Mouse (Mus musculus) heart, postnatal 14 days (tissue): ENCODE results near the gene Prdm16. TPM values are rescaled to one million over a fixed set of nuclear protein-coding genes. Genes with fewer than 3 reads are reported as not detected.

Experiments
- DNase-seq, 2 experiments: peaks; one replicate each; pipeline ENCODE4 v3.0.0; 2021 to 2022
- intact Hi-C: fragments of 180-260 bp; cut with DNase I; formaldehyde crosslinking; loops from one replicate; pipeline ENCODE4 v1.15.1; 2025
- total RNA-seq, 2 experiments: library from RNA; stranded (reverse); gene quantifications; 2 replicates each; pipeline ENCODE4 v1.2.3; 2021

The Prdm16 gene
- total RNA-seq, 2 experiments from 2014 or later, result 15.7 to 18.0 TPM

DNA sequence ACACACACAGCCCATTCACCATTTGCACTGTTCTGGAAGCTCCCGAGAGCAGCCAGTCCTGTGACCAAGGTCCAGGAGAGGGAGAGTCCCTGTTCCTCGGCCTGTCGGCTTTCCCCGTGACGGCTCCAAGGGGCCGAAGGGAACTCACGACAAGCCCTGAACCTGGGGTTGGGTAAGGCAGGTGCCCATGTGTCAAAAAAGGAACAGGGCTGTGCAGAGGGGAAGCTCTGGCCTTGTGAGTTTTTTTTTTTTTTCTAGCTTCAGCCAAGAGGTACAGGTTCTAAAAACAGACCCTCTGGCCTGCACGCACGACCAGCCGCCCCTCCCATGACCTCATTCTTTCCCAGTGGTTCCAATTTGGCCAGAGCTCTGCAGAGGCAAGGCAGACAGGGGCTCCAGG is 25.5 kb downstream of the Prdm16 start:
- DNase-seq, result peak; percentile 34 to 41
- intact Hi-C loops, result no loop called here

- DNase-seq, result no peak
- intact Hi-C loops, result no loop called here
Observed at GRCm38 (mm10) chr4:154607724-154608123, 28.9 kb downstream of the Prdm16 start.

GRCm38 (mm10) chr4:154604442-154604830 is 32.2 kb downstream of the Prdm16 start:
- no peak for DNase-seq
- intact Hi-C loops, result no loop called here

DNA sequence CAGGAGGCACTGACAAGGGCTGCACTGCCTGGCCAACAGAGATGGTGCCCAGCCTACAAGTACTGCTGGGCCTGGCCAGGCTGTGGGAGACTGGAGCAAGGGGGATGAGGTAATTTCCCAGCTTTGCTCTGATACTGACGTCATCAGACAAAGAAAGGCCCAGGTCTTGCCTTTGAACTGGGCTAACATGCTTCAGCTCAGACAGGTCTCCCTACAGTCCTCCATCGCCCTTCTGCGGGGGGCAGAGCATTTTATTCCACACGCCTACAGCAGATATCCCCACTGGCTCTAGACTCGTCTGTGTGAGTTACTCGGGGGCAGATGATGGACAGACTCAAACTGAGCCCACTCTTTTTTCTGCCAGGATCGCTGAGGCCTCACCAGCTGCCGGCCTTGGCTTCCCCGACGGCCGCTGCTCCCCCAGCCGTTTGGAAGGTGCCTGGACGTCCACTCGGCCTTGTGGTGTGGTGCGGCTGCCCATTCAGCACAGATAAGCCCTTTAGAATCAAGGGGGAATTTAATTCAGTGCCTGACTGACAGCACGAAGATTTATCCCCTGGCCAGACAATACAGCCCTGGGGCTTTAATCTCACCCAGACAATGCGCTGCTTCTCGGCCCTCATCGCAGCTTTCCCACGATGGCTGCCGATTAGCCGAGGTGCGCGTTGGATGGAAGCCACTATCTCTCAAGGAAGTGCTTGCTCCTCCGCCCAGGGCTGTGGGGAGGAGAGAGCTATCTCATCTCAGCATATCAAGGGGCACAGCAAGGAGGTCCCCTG is 32.8 kb downstream of the Prdm16 start:
- intact Hi-C loops, result no loop called here
- DNase-seq, result no peak

DNA sequence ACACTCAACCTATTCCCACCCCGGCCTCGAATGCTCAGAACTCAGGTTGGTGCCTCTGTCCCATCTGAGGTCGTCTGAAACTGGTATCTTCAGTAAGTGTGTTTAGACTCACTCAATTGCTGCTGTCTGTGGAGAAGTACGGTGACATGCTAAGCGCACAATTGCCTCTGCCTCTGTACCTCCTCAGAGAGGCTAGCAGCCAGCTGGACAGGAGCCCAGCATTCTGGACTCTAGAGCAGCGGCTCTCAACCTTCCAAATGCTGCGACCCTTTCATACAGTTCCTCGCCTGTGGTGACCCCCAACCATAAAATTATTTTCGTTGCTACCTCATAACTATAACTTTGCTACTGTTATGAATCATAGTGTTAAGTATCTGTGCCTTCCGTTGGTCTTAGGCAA is 34.3 kb downstream of the Prdm16 start:
- peak; percentile 42 to 71 for DNase-seq
- intact Hi-C loops, result no loop called here

- intact Hi-C loops, result no loop called here
- no peak for DNase-seq
Observed at GRCm38 (mm10) chr4:154601006-154601405, 35.7 kb downstream of the Prdm16 start.

GRCm38 (mm10) chr4:154599977-154600376 is 36.7 kb downstream of the Prdm16 start:
- no peak for DNase-seq
- intact Hi-C loops, result no loop called here

GRCm38 (mm10) chr4:154598357-154598756 is 38.3 kb downstream of the Prdm16 start:
- DNase-seq, result no peak
- intact Hi-C loops, result no loop called here

- no peak for DNase-seq
- intact Hi-C loops, result no loop called here
Observed at GRCm38 (mm10) chr4:154596805-154597204, 39.9 kb downstream of the Prdm16 start.

DNA sequence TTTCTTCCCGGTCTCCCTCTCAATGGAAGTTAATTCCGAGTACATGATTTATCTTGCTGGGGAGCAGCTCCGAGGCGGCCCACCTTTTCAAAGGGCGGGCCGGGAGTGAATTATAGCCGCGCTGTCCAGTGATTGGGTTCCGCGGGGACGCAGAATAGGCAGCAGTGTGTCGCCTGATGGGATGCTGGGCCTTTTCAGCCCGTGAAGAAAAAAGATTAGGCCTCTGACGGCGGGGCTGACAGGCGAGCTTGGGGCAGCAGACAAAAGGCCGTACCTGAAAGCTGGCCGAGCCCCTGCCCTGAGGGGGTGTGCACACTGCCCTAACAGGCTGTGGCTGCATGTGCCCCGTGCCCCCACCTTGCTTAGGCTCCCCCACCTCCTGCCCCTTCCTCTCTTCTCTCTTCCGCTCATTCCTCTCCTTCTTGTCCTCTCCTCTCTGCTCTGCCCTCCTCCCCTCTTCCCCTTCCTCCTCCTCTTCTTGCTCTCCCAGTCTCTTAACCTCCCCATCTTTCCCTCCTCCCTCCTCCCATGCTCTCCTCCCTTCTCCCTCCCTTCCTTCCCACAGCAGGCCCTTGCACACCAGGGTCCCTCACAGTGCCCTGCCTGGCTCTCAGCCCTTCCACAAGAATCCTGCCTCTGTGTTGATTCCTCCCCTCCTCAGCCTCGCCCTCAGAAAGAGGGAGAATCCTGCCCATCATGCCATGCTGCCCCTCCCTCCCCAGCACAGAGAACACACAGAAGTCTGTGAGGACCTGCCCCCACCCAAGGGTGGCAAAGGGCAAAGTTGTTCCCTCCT is 41.7 kb downstream of the Prdm16 start:
- intact Hi-C loops, result no loop called here

DNA sequence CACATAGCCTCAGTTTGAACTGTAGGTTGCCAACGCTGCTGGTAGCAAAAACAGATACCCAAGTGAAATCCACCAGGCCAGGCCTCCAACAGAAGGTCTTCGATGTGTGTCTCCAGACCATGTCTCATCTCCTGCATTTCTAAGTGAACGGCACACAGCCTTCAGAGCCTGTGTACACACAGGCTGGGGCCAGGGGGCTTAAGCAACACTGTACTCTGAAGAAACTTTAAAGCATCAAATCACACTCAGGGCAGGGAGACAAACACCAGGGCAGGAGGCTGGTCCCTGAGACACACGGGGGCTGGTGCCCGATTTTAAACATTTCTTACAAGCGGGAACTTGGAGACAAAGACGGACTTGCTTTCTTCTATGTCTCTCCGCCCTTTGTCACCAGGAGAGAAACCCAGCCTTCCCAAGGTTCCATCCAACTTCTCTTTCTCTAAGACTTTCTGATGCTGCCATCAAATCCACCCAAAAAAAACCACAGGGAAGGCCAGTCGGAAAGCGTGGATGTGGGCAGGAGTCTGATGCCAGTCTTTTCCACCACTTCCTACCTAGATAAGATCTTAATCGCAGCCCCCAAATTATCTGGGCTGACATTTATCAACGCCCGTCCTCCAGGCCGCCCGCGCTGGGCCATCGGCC is 42.4 kb downstream of the Prdm16 start:
- no peak for DNase-seq
- intact Hi-C loops, result no loop called here

More for the DNA sequence above, 41.7 kb downstream of the Prdm16 start:
- DNase-seq, result no peak

DNA sequence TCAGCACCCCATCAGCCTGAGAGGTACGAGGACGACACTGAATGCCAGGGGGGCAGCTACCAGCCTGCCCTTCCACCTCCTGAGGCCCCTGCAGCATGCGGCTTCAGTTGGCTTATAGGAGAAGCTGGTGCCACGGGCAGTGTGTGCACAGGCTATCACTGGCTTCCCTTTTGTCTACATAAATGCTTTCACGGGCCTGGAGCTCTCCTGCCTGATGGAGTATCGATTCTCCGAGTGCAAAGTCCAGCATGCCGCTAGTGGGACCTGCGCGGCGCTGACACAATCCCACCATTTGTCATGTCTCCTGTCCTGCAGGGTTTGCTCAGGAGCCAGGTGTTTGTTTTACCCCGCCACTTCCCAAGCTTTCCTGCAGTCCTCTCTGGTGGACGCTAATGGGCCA is 44.1 kb downstream of the Prdm16 start:
- intact Hi-C loops, result no loop called here
- no peak for DNase-seq

DNA sequence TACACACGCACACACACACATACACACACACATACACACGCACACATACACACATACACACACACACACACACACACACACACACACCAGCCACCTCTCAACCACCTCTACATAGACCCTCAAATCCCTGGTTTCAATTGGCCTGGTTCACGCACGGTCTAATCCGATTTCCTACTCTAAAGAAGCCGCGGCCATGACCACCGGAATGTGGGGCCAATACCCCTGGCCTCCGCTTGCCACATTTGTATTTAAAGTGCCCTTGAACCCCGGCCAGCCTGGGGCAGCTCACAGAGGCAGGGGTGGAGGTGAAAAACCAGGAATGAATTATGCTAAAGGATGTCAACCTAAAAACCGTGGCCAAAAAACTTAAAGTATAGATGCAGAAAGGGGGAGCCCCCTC is 45.8 kb downstream of the Prdm16 start:
- DNase-seq, result no peak
- intact Hi-C loops, result no loop called here

GRCm38 (mm10) chr4:154586334-154586733 is 50.3 kb downstream of the Prdm16 start:
- DNase-seq, result no peak
- intact Hi-C loops, result no loop called here

DNA sequence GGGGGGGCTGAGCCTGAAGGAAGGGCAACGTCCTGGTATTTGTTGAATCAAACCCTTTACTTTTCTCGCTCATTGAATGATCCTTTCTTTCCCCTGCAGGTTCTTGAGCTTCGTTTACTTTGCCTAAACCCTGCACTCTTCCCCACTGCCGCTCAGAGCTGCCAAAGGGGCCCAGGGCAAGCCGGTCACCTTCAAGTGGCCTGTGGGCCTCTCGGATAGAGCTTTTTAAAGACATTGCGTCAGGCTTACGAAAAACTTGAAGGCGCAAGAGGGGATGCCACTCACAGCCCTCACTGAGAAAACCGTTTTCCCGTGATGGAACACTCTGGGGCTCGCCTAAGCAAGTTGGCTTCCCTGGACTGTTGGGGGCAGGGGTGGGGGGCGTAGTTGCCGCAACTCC is 50.9 kb downstream of the Prdm16 start:
- DNase-seq, result no peak

DNA sequence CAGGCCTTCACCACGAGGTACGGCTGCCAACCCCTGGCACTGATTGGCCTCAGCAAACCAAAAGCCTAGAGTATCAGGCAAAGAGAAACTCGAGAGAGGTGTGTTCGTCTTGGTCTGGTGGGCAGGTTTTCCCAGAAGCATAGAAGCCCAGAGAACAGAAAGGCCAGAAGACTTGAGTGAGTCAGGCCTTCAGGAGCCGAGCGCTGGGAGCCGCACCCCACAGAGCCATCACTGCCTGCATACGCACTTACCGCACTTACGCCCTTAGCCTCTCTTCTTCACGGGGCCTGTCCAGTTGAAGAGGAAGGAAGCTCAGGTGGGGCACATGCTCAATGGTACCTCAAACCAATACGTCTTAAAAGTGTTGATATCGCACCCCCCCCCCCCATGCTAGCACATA is 53.0 kb downstream of the Prdm16 start:
- intact Hi-C loops, result no loop called here
- DNase-seq, result no peak

More for the DNA sequence above, 50.9 kb downstream of the Prdm16 start:
- intact Hi-C loops, result no loop called here

- no peak for DNase-seq
- intact Hi-C loops, result no loop called here
Observed at GRCm38 (mm10) chr4:154582607-154583236, 54.0 kb downstream of the Prdm16 start.

- intact Hi-C loops, result no loop called here
- peak; percentile 24 to 57 for DNase-seq
Observed at GRCm38 (mm10) chr4:154581261-154581886, 55.3 kb downstream of the Prdm16 start.

DNA sequence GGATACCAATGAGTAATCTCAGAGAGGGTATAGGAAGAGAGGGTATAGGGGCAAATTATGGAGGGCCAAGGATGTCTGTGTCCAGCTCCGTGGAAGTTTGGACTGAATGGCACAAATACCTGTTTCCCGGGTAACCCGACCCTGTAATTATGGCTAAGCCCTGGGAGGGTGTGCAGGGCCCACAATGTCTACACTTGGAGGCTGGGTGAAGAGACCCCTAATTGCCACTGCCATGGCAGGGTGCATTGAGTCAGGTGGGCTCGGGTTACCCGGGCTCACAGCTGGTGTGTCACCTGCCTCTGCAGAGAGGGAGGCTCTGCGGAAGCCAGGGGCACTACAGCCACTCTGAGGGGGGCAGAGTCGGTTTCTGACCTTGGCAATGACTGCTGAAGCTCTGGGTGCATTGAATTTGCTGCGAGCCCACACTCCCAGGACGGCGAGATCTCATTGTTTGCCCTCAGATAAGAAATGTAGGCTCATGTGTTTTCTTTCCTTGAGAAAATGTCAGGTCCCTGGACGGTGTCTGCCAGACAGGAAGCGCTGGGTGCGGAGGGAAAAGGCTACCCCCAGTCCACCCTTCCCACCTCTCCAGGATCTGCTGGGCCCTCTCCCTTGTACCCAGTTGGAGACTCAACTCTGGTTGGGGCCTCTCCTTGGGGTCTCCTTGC is 62.3 kb downstream of the Prdm16 start:
- intact Hi-C loops, result no loop called here
- no peak for DNase-seq

- intact Hi-C loops, result no loop called here
- DNase-seq, result no peak
Observed at GRCm38 (mm10) chr4:154570451-154570881, 66.2 kb downstream of the Prdm16 start.
